Mouse (Mus musculus) spleen, adult 2 months (tissue): ENCODE measurements around the gene Erf. TPM values are rescaled to one million over a fixed set of nuclear protein-coding genes. Genes with fewer than 3 reads are reported as not detected.

Experiments
- DNase-seq, 2 experiments: peaks; one replicate each; pipeline versions ENCODE4 v3.0.0 to v3.0.0-alpha.2; 2012 to 2021; ENCODE audit warnings: low spot score in 2 of 2, low read depth in 1 of 2
- H3K27ac ChIP-seq: fragments of 200-500 bp; 2 replicates; pipeline ENCODE4 v1.5.1; 2012; ENCODE audit warnings: low read length, inconsistent platforms; ENCODE audit not compliant: insufficient read depth
- H3K27me3 ChIP-seq: fragments of 200-500 bp; 2 replicates; pipeline ENCODE4 v1.6.1; 2012; ENCODE audit warnings: mild to moderate bottlenecking, moderate library complexity, low read length, inconsistent platforms; ENCODE audit not compliant: control insufficient read depth, insufficient read depth
- H3K36me3 ChIP-seq: fragments of 200-500 bp; 2 replicates; pipeline ENCODE4 v1.6.1; 2012; ENCODE audit warnings: mild to moderate bottlenecking, low read length, inconsistent platforms; ENCODE audit not compliant: control insufficient read depth, insufficient read depth
- H3K4me1 ChIP-seq: fragments of 200-500 bp; 2 replicates; pipeline ENCODE4 v1.6.1; 2011; ENCODE audit warnings: inconsistent platforms; ENCODE audit not compliant: control insufficient read depth, insufficient read depth, insufficient read length
- H3K4me3 ChIP-seq: fragments of 200-500 bp; 2 replicates; pipeline ENCODE4 v1.5.1; 2011; ENCODE audit warnings: mild to moderate bottlenecking, inconsistent platforms; ENCODE audit not compliant: insufficient read depth, insufficient read length; ENCODE audit errors: extremely low read depth
- CTCF ChIP-seq: fragments of 200-500 bp; IDR thresholded peaks from 2 replicates; pipeline ENCODE4 v1.5.1; 2011; ENCODE audit warnings: mild to moderate bottlenecking, inconsistent platforms; ENCODE audit not compliant: insufficient read depth, insufficient read length, insufficient replicate concordance; ENCODE audit errors: extremely low read depth
- POLR2A ChIP-seq: fragments of 200-500 bp; IDR thresholded peaks from 2 replicates; pipeline ENCODE4 v1.6.1; 2011; ENCODE audit warnings: low read depth, low read length, inconsistent platforms
- WGBS: fragments of 180-500 bp; shearing (Covaris S2); methylation state at CpG from one replicate; pipeline ENCODE4 v1.1.7; 2018; 5-methylcytosine and 5-hydroxymethylcytosine counted together
- polyA plus RNA-seq: library from polyadenylated mRNA; depleted of rRNA; stranded (reverse); fragments of >200 nt; gene quantifications from 2 replicates; pipeline ENCODE4 v1.2.3, GENCODE M21; 2012

Gene Erf
- polyA plus RNA-seq, 1 experiment, result 17.2 TPM

DNA sequence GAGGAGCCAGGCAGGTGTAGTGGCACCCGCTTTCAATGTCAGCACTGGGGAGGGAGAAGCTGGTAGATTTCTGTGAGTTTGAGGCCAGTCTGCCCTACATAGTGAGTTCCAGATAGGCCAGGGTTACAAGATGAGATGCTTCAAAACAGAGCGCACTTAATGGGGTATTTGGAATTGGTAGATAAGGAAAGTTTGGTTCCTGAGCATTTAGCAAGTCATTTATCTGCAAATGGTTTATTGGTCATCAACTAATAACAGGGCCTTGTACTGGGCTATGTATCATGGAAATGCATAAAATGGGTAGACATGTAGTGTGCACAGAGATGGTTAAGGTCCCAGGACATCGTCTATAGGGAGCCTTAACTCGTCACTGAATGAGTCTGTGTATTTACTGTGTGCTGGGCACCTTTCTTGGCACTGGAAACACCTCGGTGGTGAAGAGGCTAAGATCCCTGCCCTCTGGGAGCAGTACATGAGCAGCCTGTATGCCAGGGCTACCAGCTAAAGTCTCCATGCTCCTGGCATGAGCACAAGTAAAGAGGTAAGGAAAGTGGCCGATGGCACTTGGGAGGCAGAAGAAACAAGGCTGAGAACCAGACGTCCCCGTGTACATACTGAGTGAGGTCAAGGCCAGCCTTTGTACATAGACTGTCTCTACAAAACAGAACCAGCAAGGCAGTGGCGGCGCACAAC lies 28.1 kb downstream of the Erf start:
- Histone ChIP-seq H3K36me3 (peaks cover 30% of the 10 kb centered on the region), H3K27me3 (no peaks in the 10 kb centered on the region), H3K4me1 (peaks cover 19% of the 10 kb centered on the region; the same call in 1 of the 2 replicates), H3K27ac (peak overlapping the region; percentile 10; the same call in 1 of the 2 replicates), H3K4me3 (no peak overlapping the region)
- TF ChIP-seq CTCF, result no peak
- no peak for TF ChIP-seq POLR2A
- WGBS, result 82% methylated on average over 10 of the region's 10 CpGs
- no peak for DNase-seq

DNA sequence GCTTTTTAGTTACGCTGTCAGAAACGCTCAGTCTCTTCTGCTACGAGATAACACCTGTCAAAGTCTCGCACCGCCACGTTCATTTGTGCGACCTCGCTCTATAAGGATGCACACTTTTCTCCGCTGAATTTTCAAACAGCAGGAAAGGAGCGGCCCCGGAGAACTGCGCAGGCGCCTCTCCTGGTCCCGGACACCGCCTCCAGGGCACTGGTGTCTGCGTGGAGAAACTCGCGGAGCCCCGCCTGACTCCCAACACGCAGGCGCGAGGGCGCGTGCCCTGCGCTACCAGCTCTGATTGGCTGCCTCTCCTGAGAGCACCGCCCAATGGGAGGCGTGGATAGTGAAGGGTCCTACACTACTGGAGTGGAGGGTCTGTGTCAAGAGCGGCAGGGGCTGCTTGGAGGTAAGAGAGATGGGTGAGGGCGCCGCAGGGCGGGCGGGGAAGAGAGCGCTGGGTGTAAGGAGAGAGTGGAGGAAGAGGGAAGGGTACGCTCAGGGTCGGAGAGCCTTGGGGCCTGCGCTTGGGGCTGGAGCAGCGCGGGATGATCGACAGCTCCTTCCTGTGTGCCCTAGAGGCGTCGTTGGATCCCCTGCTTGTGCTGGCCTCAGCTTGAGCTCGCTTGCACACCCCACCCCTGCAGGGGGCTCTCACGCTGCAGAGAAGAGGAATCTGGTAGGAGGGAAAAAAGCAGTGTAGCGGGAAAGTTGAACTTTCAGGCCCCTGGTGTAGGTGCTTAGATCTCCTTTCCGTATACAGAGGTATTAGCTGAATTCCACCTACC lies 29.3 kb downstream of the Erf start, which contains the start of gene Zfp526:
Gene Zfp526 (plus strand): TSS at position 324 of the 782 bp plus-strand sequence.
- peaks cover 22% of the 10 kb centered on the region for H3K36me3 ChIP-seq
- TF ChIP-seq CTCF (no peak), POLR2A (no peak; the same call in 1 of the 2 replicates)
- H3K27ac ChIP-seq, result peak within 1 kb of the TSS; percentile 61
- H3K27me3 ChIP-seq, result no peaks in the 10 kb centered on the region
- under 1% methylated on average over 44 of the region's 45 CpGs for WGBS
- H3K4me1 ChIP-seq, result peaks cover 22% of the 10 kb centered on the region; the same call in 1 of the 2 replicates
- H3K4me3 ChIP-seq, result peak within 1 kb of the TSS; percentile 76
- DNase-seq, result peak; percentile 87 to 97

DNA sequence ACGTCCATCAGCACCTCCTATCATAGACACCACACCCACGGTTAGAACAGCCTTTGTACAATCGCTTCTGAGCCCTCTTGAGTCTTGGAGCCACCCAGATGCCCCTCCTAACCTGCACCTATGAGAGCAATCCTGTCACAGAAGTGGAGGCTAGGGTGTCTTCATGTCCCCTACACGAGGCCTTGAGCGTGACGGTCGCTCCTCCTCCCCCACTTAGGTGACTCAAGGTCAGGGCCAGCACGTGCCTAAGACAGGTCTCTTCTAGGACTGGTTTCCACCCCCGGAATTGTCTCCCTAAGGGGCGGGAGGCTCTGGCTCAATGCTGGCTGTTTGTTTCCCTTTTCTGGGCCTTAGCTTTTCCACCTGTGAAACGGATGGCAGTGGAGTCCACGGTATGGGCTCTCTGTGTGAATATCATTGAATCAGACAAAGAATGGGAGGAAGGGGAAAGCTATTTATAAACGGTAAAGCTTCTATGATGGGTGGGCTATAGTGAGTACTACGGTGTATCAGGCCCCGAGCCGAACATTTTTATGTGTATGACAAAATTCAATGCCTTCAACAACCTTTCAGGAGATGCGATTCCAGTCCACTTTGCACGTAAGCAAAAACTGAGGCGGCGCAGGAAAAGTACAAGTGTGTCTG lies 30.0 kb downstream of the Erf start, which contains the start of gene Dedd2:
Gene Dedd2 (minus strand): TSS at position 159 of the 645 bp plus-strand sequence.
- H3K4me3 ChIP-seq, result peak within 1 kb of the TSS; percentile 76
- H3K27me3 ChIP-seq, result no peaks in the 10 kb centered on the region
- WGBS, result 2% methylated on average over 20 of the region's 20 CpGs
- TF ChIP-seq POLR2A, result no peak
- H3K27ac ChIP-seq, result peak within 1 kb of the TSS; percentile 81
- DNase-seq, result no peak
- H3K4me1 ChIP-seq, result peaks cover 22% of the 10 kb centered on the region; the same call in 1 of the 2 replicates
- H3K36me3 ChIP-seq, result peaks cover 14% of the 10 kb centered on the region

DNA sequence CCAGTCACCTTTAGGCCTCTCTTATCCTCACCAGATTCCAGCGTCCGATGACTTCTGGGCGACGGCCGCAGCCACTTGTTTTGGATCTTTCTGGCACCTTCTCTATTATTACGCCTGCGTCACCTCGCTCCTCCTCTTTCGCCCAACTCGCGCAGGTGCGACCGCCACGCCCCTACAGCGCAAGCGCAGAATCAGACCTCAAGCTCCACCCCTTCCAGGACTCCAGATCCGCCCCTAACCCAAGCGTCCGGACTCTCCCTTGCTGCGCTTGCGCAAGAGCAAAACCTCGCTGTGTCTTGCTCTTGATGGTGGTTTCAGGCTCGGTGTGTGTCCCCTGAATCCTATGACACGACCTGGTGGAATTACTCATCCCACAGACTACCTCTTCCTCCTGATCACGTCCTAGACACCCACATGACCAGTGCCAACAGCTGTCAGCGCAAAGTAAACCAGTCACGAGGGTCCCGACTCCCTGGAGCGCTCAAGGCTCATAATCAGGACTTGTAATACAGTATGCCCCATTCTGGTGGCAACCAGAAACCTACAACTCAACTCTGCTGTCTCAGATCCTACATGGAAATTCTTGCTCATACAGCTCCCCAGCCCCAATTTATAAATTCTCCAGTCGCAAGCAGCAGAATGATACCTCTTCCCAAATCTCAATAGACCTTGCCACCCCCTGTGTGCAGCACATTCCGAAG lies 30.7 kb downstream of the Erf start:
- H3K36me3 ChIP-seq, result peaks cover 8% of the 10 kb centered on the region
- peak overlapping the region; percentile 81 for H3K27ac ChIP-seq
- 3% methylated on average over 31 of the region's 31 CpGs for WGBS
- DNase-seq, result peak; percentile 95 to 96
- peak; percentile 82 for TF ChIP-seq POLR2A
- no peak for TF ChIP-seq CTCF
- H3K4me3 ChIP-seq, result peak overlapping the region; percentile 73
- H3K27me3 ChIP-seq, result no peaks in the 10 kb centered on the region
- H3K4me1 ChIP-seq, result peaks cover 22% of the 10 kb centered on the region; the same call in 1 of the 2 replicates

DNA sequence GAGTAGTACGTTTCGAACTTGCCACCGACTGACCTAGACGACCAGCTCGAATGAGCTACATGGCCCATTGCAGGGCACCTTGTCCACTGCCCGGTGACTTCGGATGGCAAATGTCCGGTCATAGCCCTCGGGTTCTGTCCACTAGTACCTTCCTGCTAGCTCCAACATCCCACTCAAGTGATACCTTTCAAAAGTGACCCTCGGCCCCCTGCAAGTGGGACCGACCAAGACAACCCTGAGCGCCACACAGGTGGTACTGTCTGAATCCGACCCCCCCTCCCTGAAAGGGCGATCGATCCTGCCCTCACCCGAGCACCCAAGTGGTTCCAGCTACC lies 31.2 kb downstream of the Erf start:
- Histone ChIP-seq H3K27ac (peak overlapping the region; percentile 81), H3K36me3 (peaks cover 3% of the 10 kb centered on the region), H3K4me1 (peaks cover 22% of the 10 kb centered on the region; the same call in 1 of the 2 replicates), H3K4me3 (peak overlapping the region; percentile 73), H3K27me3 (no peaks in the 10 kb centered on the region)
- TF ChIP-seq POLR2A (no peak), CTCF (no peak)
- peak in 1 of 2 experiments; percentile 18 for DNase-seq
- under 1% methylated on average over 16 of the region's 16 CpGs for WGBS

DNA sequence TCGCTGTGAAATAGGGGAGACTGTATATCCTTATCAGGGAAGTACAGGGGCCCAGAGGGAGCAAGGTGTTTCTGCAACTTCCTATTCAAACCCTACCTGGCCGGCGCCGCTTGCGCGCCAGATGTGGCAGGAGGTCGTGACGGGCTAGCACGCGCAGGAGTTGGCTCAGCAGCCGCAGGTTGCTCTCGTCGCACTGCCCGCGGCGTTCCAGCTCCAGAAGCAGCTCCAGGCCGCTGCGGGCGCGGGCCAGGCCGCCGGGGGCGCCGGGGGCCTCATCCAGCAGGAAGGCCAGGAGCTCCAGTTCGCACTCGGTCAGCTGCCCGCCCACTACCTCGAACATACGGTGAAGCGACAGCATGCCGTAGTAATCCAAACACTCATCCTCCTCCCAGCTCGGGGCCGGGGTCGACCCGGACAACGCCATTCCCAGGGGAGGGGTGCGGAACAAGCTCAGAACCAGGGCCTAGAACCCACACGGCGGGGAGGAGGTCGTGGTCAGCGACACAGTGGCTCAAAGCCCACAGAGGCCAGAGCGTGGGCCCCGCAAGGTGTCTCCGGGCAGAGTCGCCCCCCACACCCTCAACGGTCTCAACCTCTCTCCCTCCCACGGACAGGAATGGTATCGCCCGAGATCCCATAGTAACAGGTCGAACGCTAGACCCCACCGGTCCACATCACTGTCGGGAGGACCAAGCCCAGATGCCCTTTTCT lies 31.7 kb downstream of the Erf start:
- WGBS, result 2% methylated on average over 53 of the region's 53 CpGs
- TF ChIP-seq POLR2A (no peak), CTCF (no peak)
- Histone ChIP-seq H3K4me1 (peaks cover 22% of the 10 kb centered on the region; the same call in 1 of the 2 replicates), H3K27ac (peak overlapping the region; percentile 81), H3K27me3 (no peaks in the 10 kb centered on the region), H3K4me3 (peak overlapping the region; percentile 73), H3K36me3 (0 out of 2 replicates have a peak, but pooled peaks cover 3% of the 10 kb centered on the region)
- peak in 1 of 2 experiments; percentile 32 for DNase-seq
